Mouse (Mus musculus) lung, postnatal 4 days (tissue): ENCODE measurements around the gene Actc1.

Experiments used
- DNase-seq, 2 experiments: peaks; one replicate each; pipeline ENCODE4 v3.0.0; 2021

The Actc1 gene

DNA sequence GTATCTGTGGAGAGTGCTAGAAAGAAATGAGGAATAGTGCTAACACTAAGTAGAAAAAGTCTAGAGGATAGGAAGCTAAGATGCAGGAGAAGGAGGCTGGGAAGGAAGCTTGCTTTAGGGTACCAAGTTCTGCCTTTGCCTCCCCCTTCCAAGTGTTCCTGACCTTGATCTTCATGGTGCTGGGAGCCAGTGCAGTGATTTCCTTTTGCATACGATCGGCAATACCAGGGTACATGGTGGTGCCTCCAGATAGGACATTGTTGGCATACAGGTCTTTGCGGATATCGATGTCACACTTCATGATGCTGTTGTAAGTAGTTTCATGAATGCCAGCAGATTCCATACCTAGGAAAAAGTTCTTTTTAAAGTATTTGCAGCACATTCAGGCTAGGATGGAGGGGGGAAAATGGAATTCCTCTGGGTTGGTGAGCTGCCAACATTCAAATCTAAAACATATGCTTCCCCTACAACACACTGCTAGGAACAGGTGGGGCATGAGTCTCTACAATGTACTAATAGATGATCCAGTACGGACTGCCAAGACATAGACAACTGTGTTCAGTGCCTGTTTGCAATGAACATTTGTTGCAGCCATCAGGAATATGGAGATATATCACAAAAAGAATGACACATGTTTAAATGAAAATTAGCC, 5.3 kb downstream of the Actc1 start:
- DNase-seq: no peak

- DNase-seq: no peak
Measured at GRCm38 (mm10) chr2:114046151-114046664, 7.1 kb downstream of the Actc1 start.

GRCm38 (mm10) chr2:114037926-114038325, 15.4 kb downstream of the Actc1 start:
- no peak for DNase-seq

- DNase-seq: no peak
Measured at GRCm38 (mm10) chr2:114032259-114032658, 21.1 kb downstream of the Actc1 start.

DNA sequence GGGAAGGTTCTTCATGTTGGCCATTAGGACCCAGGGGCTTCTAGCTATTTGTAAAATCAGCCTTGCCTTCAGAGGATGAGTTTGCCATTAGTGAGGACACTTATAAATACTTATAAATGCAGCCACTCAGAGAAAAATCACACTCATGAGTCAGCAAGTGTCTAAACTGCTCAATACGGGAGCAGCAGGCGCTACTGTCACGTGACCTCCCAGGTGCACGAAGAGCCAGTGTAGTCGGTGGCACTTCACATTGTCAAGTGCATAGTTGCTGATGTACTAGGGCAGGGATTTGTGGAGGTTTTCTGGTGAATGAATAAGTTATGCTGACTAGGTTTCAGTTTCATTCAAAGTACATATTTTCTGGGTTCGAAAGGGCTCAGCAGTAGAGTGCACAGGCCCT, 30.0 kb downstream of the Actc1 start:
- no peak for DNase-seq

DNA sequence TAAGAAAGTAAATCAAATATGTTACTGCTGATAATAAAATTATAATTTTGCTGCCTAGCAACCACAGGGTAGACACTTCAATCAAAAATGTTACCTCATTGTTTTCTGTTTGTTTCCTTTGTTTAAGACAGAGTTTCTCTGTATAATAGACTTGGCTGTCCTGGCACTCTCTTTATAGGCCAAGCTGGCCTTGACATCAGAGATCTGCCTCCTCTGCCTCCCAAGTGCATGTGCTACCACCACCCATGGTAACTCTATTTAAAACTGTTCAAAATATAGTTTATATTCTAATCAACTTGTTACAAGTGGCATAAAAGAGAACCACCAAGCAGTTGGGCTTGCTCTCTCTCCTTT, 33.2 kb downstream of the Actc1 start:
- no peak for DNase-seq

GRCm38 (mm10) chr2:114019474-114020209, 33.7 kb downstream of the Actc1 start:
- no peak for DNase-seq

GRCm38 (mm10) chr2:114018136-114018535, 35.2 kb downstream of the Actc1 start:
- DNase-seq: no peak

DNA sequence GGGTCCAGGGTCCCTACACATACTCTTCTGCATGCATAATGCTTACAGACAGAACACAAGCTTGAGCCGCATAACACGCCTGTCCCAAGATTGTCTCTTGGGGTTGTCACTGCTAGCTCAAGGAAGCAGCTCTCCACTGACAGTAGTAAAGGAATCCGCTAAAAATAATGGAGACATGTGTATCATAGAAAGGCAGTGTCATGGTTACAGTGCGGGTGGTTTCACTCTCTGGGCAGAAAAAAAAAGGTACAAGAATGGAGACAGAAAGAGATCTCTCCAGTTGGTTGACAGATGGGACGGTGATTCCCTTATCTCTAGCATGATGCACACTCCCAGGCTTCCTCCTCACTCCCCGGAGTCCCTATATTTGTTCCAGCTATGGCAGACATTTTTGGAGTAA, 38.5 kb downstream of the Actc1 start:
- DNase-seq: no peak

DNA sequence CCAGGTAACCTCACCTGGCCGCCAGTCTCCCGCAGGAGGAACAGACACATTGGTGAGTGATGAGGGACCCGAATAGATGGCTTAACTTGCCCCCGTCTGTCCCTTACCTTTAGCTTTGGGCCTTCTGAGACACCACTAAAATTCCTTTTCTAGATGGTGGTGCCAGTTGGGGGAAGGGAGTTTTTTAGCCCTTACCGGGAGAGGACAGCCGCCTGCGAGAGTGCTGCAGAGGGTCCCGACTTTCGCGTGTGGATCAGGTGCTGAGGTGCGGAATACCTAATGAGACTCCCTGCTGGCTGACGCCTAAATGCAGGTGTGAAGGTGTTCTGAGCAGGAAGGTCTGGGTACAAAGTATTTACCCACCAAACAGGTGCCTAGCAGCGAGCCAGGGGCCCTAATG, 39.5 kb downstream of the Actc1 start:
- DNase-seq: no peak

GRCm38 (mm10) chr2:114013295-114013771, 40.0 kb downstream of the Actc1 start, which contains the start of gene Gjd2:
Gjd2 (minus strand) TSS chr2:114013619.
- DNase-seq: no peak

DNA sequence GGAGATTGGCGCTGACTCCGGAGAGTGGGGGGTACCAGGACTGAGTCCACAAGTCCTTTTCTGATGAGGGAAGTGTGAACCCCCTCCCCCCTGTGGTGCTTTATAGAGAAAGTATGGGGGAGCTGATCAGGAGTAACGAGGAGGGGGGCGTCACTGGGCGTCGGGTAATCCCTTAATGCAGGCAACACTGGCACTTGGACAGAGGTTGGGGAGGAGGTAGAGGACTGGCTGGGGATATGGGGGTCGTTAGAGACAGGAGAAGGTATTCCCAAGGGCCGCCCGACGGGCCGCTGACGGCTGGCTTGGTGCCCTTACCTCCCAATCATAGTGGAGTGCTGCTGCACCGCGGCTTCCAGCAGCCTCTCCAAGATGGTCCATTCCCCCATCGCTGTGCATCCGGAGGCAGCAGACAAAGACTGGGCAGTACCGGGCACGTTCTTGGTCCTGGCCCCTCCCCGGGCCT, 40.6 kb downstream of the Actc1 start:
- DNase-seq: no peak

- DNase-seq: peak in 1 of 2 experiments; percentile 45
Measured at GRCm38 (mm10) chr2:114011838-114012237, 41.5 kb downstream of the Actc1 start.

DNA sequence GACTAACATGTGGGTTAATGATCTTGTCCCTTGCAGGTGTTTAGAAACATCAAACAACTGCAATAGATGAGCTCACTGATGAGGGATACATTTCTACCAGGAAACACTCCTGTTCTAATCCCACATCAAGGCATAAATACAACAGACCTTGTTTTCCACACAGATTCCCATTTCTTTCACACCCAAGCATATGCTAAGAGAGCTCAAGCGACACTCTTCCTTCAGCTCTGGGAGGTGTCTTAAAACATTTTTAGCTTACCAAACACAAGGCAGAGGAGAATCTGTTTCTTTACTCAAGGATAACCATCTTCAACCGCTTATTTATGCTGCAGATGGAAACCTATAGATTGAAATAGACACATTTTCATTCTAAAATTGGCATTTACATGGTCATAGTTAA, 45.0 kb downstream of the Actc1 start:
- DNase-seq: no peak

- no peak for DNase-seq
Measured at GRCm38 (mm10) chr2:113997484-113997883, 55.9 kb downstream of the Actc1 start.
